Mouse (Mus musculus) naive thymus-derived CD4-positive, alpha-beta T cell, adult 2 months (primary cell): ENCODE data around the gene Nfatc4.

ENCODE experiments used
- DNase-seq: peaks from one replicate; pipeline ENCODE4 v3.0.0-alpha.2; 2011; ENCODE audit warnings: low read depth

Nfatc4 gene

GRCm38 (mm10) chr14:55853621-55854285, 30.8 kb downstream of the Nfatc4 start, which contains the start of gene Nynrin:
Gene Nynrin (plus strand): TSS chr14:55854010.
- DNase-seq = no peak

- DNase-seq = no peak
Measured at GRCm38 (mm10) chr14:55854406-55855100, 31.6 kb downstream of the Nfatc4 start.

- no peak for DNase-seq
Measured at GRCm38 (mm10) chr14:55855101-55855561, 32.2 kb downstream of the Nfatc4 start.

- DNase-seq = no peak
Measured at GRCm38 (mm10) chr14:55857588-55857987, 34.6 kb downstream of the Nfatc4 start.

- no peak for DNase-seq
Measured at GRCm38 (mm10) chr14:55862186-55862585, 39.2 kb downstream of the Nfatc4 start.

- DNase-seq = no peak
Measured at GRCm38 (mm10) chr14:55862970-55863369, 40.0 kb downstream of the Nfatc4 start.

GRCm38 (mm10) chr14:55863773-55864172, 40.8 kb downstream of the Nfatc4 start:
- DNase-seq = peak; percentile 81

- DNase-seq = peak; percentile 66
Measured at GRCm38 (mm10) chr14:55866962-55867361, 44.0 kb downstream of the Nfatc4 start.

- no peak for DNase-seq
Measured at GRCm38 (mm10) chr14:55868230-55869026, 45.5 kb downstream of the Nfatc4 start.

GRCm38 (mm10) chr14:55869538-55869937, 46.6 kb downstream of the Nfatc4 start:
- no peak for DNase-seq

GRCm38 (mm10) chr14:55872039-55872438, 49.1 kb downstream of the Nfatc4 start:
- no peak for DNase-seq

GRCm38 (mm10) chr14:55872551-55872950, 49.6 kb downstream of the Nfatc4 start:
- no peak for DNase-seq

- DNase-seq = no peak
Measured at GRCm38 (mm10) chr14:55873242-55873713, 50.3 kb downstream of the Nfatc4 start.

- peak; percentile 88 for DNase-seq
Measured at GRCm38 (mm10) chr14:55873714-55874683, 51.1 kb downstream of the Nfatc4 start.

- no peak for DNase-seq
Measured at GRCm38 (mm10) chr14:55877469-55878315, 54.7 kb downstream of the Nfatc4 start.

GRCm38 (mm10) chr14:55878316-55878940, 55.5 kb downstream of the Nfatc4 start:
- DNase-seq = no peak

GRCm38 (mm10) chr14:55879623-55880022, 56.7 kb downstream of the Nfatc4 start:
- DNase-seq = peak; percentile 88

GRCm38 (mm10) chr14:55880982-55881381, 58.0 kb downstream of the Nfatc4 start:
- no peak for DNase-seq

GRCm38 (mm10) chr14:55882171-55882641, 59.3 kb downstream of the Nfatc4 start:
- peak; percentile 59 for DNase-seq
